In the genomic region with DNA sequence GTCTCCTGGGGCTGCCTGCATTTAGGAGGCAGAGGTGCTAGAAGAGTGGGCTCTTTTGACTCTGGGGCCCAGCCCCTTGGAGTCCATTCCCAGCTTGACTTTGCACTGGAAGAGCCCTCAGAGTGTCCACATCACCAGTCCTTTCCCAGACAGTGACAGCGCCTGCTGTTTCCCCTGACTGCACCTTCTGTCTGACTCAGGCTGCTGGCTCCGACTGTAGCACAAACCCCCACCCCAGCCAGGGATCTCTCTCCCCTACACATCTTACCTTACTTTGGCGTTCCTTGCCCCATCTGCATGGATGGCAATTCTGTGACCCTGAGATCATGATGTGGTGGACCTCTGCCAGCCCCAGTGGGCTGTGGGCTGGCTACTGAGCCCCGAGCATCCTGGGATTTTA, we compare ENCODE assay signal across 33 mouse cellular contexts. TPM values are rescaled to one million over a fixed set of nuclear protein-coding genes. Genes with fewer than 3 reads are reported as not detected.
DNase-seq lines count a peak whose midpoint lies in the region; ATAC-seq and TF ChIP-seq lines count a peak whose summit lies in the region.
"Had no signal": no experiment of that assay in that cellular context is flagged by ENCODE, and none has a peak within 500 bp of the region (broad histone marks: within the 10 kb centered on the region; RNA-seq: fewer than 3 reads in every experiment).

No protein-coding gene starts in this region.

- no peak for TF ChIP-seq POLR2A in cerebellum, adult 2 months (IDR thresholded peaks at IDR 0.05; ENCODE audit: borderline replicate concordance, insufficient read depth, low read length)

- H3K4me1 ChIP-seq in cerebellum, adult 2 months (ENCODE audit: control insufficient read depth, insufficient read depth, low read length), result peaks cover 28% of the 10 kb centered on the region
- H3K4me1 ChIP-seq in heart, embryonic 10.5 days, result peaks cover 68% of the 10 kb centered on the region
- peaks cover 53% of the 10 kb centered on the region for H3K4me1 ChIP-seq in heart, postnatal 0 days (ENCODE audit: control insufficient read depth, insufficient read depth)

- 33% methylated on average over 4 of the region's 4 CpGs for WGBS in cerebellum, adult 2 months
- WGBS in heart, embryonic 10.5 days, result 70% methylated on average over 4 of the region's 4 CpGs
- 69% methylated on average over 4 of the region's 4 CpGs for WGBS in heart, postnatal 0 days

- no peak for ATAC-seq in heart, postnatal 0 days (ENCODE audit: insufficient read depth, low read depth)
- ATAC-seq: intestine, embryonic 15.5 days; liver, postnatal 0 days; lung, postnatal 0 days had no signal

- TF ChIP-seq EP300 in heart, postnatal 0 days (IDR thresholded peaks at IDR 0.05; ENCODE audit: low read depth), result no peak

- peaks cover 60% of the 10 kb centered on the region for H3K36me3 ChIP-seq in heart, embryonic 10.5 days
- peaks cover 21% of the 10 kb centered on the region for H3K36me3 ChIP-seq in heart, postnatal 0 days (replicated peaks; ENCODE audit: control insufficient read depth, insufficient read depth, low read length)
- H3K36me3 ChIP-seq: hindbrain, embryonic 15.5 days; intestine, embryonic 15.5 days had no signal

- H3K9me3 ChIP-seq in heart, embryonic 10.5 days, result no peaks in the 10 kb centered on the region
- no peaks in the 10 kb centered on the region for H3K9me3 ChIP-seq in heart, postnatal 0 days (replicated peaks; ENCODE audit: control insufficient read depth, low read length)
- H3K9me3 ChIP-seq: embryonic facial prominence, embryonic 12.5 days; forebrain, embryonic 12.5 days; hindbrain, embryonic 15.5 days; intestine, embryonic 15.5 days; limb, embryonic 12.5 days; neural tube, embryonic 15.5 days had no signal

- no peak overlapping the region for H3K4me3 ChIP-seq in cerebellum, adult 2 months (replicated peaks; ENCODE audit: insufficient read depth, low read depth, low read length)
- no peak overlapping the region for H3K4me3 ChIP-seq in heart, embryonic 10.5 days
- no peak overlapping the region for H3K4me3 ChIP-seq in heart, postnatal 0 days (ENCODE audit: low read depth, low read length)
- H3K4me3 ChIP-seq: embryonic facial prominence, embryonic 12.5 days; erythroblast, embryonic 14.5 days; forebrain, embryonic 12.5 days; hindbrain, embryonic 15.5 days; intestine, embryonic 15.5 days; limb, embryonic 12.5 days; neural tube, embryonic 15.5 days had no signal

- TF ChIP-seq CTCF in cerebellum, adult 2 months (IDR thresholded peaks at IDR 0.05; ENCODE audit: borderline replicate concordance, insufficient read depth, low read depth, low read length), result no peak
- TF ChIP-seq CTCF in heart, postnatal 0 days (IDR thresholded peaks at IDR 0.05; ENCODE audit: low read depth), result no peak

- H3K4me2 ChIP-seq in heart, postnatal 0 days (ENCODE audit: low read depth, low read length), result no peak overlapping the region
- H3K4me2 ChIP-seq: embryonic facial prominence, embryonic 12.5 days; forebrain, embryonic 12.5 days; hindbrain, embryonic 15.5 days; intestine, embryonic 15.5 days; limb, embryonic 12.5 days; liver, embryonic 11.5 days; neural tube, embryonic 15.5 days had no signal

- no peaks in the 10 kb centered on the region for H3K27me3 ChIP-seq in cerebellum, adult 2 months (ENCODE audit: control insufficient read depth, insufficient read depth, low read length)
- no peaks in the 10 kb centered on the region for H3K27me3 ChIP-seq in heart, embryonic 10.5 days (ENCODE audit: insufficient read depth, poor library complexity, severe bottlenecking)
- H3K27me3 ChIP-seq in heart, postnatal 0 days (ENCODE audit: control insufficient read depth, insufficient read depth, low read length), result no peaks in the 10 kb centered on the region
- H3K27me3 ChIP-seq: embryonic facial prominence, embryonic 12.5 days; forebrain, embryonic 12.5 days; hindbrain, embryonic 15.5 days; intestine, embryonic 15.5 days; limb, embryonic 12.5 days; neural tube, embryonic 15.5 days had no signal

- peak; percentile 45 to 48 for DNase-seq in cerebellum, adult 2 months
- no peak for DNase-seq in cerebellum, adult 9-11 months
- no peak for DNase-seq in heart, embryonic 10.5 days (ENCODE audit: low spot score)
- DNase-seq in heart, postnatal 14 days, result no peak
- no peak for DNase-seq in heart, postnatal 0 days (ENCODE audit: low spot score)
- no peak for DNase-seq in heart, adult 11 months
- DNase-seq in MN1 (ENCODE audit: low spot score), result peak; percentile 27
- DNase-seq: adrenal gland, postnatal 14 days; cerebellum, adult 9-10 months; kidney, adult 8-10 months; kidney, postnatal 10 days; liver, postnatal 0 days; right cerebral cortex, adult 18-20 months; right cerebral cortex, postnatal 4 days; thymus, postnatal 25 days had no signal

- intact Hi-C loops in heart, postnatal 14 days (cut with DNase I), result no loop called here

- 0 out of 2 replicates have a peak overlapping the region, but pooled peaks have one; percentile 16 for H3K9ac ChIP-seq in heart, postnatal 0 days (replicated peaks; ENCODE audit: low read depth, low read length)
- H3K9ac ChIP-seq: embryonic facial prominence, embryonic 12.5 days; forebrain, embryonic 12.5 days; hindbrain, embryonic 15.5 days; intestine, embryonic 15.5 days; limb, embryonic 12.5 days; liver, postnatal 0 days; neural tube, embryonic 15.5 days had no signal

- no peak overlapping the region for H3K27ac ChIP-seq in cerebellum, adult 2 months (ENCODE audit: insufficient read depth, low read length)
- peak overlapping the region; percentile 31; the same call in 1 of the 2 replicates for H3K27ac ChIP-seq in heart, embryonic 10.5 days
- H3K27ac ChIP-seq in heart, postnatal 0 days (ENCODE audit: low read depth), result no peak overlapping the region
- H3K27ac ChIP-seq: embryonic facial prominence, embryonic 12.5 days; forebrain, embryonic 12.5 days; hindbrain, embryonic 15.5 days; intestine, embryonic 15.5 days; limb, embryonic 12.5 days; macrophage; neural tube, embryonic 15.5 days had no signal

RNA-seq across cellular contexts. Expression of gene Gm10277, which starts 21.7 kb away (rescaled TPM):
- not detected in 2 replicates for polyA plus RNA-seq in cerebellum, adult 2 months (2012; rRNA removed)
- polyA plus RNA-seq in heart, embryonic 10.5 days (2016; fragmentation: Nextera tagmentation; extraction: Ambion mirVana), result 1.1 and 1.6 TPM in 2 replicates
- total RNA-seq in heart, postnatal 14 days (2021), result not detected
- total RNA-seq in heart, postnatal 0 days (2014; rRNA removed; ENCODE audit: low replicate concordance), result not detected in 2 replicates
- polyA plus RNA-seq in heart, postnatal 0 days (2015; fragmentation: Nextera tagmentation; extraction: Ambion mirVana), result 0.41 and 0.52 TPM in 2 replicates
- total RNA-seq: adrenal gland, postnatal 14 days; gastrocnemius, adult 8-10 months; granulocyte monocyte progenitor cell, adult 5-6 weeks; layer of hippocampus, adult 18-20 months; layer of hippocampus, postnatal 25 days; left cerebral cortex, postnatal 10 days; midbrain, postnatal 0 days had no signal
- polyA plus RNA-seq: brain, embryonic 14.5 days; erythroblast, embryonic 14.5 days; frontal cortex, adult 2 months; macrophage had no signal

RNA-seq across cellular contexts. Expression of gene Myo18a, which starts 46.2 kb away (rescaled TPM):
- polyA plus RNA-seq in cerebellum, adult 2 months (2012; rRNA removed), result 56.5 and 62.1 TPM in 2 replicates
- polyA plus RNA-seq in heart, embryonic 10.5 days (2016; fragmentation: Nextera tagmentation; extraction: Ambion mirVana), result 95.5 and 153 TPM in 2 replicates
- 100 to 1,000 TPM; 252 to 259 TPM for total RNA-seq in heart, postnatal 14 days (2021)
- total RNA-seq in heart, postnatal 0 days (2014; rRNA removed; ENCODE audit: low replicate concordance), result 181 and 218 TPM in 2 replicates
- 80.0 and 82.5 TPM in 2 replicates for polyA plus RNA-seq in heart, postnatal 0 days (2015; fragmentation: Nextera tagmentation; extraction: Ambion mirVana)

Comparison
In these comparisons a context has a peak if more than half of its experiments do, and no peak if none do; other contexts are left out.
1. DNase-seq: peak in cerebellum, adult 2 months (2 of 2) and MN1 (single experiment); none in cerebellum, adult 9-11 months (single experiment), heart, embryonic 10.5 days (single experiment), heart, postnatal 14 days (0 of 2), heart, postnatal 0 days (single experiment) and heart, adult 11 months (single experiment).